Mouse (Mus musculus): Measurements from ENCODE around the gene C1rl. TPM values are rescaled to one million over a fixed set of nuclear protein-coding genes. Genes with fewer than 3 reads are reported as not detected.

C1rl gene
- polyA plus RNA-seq, 1 experiment from 2014 or later, result 0.29 TPM

DNA sequence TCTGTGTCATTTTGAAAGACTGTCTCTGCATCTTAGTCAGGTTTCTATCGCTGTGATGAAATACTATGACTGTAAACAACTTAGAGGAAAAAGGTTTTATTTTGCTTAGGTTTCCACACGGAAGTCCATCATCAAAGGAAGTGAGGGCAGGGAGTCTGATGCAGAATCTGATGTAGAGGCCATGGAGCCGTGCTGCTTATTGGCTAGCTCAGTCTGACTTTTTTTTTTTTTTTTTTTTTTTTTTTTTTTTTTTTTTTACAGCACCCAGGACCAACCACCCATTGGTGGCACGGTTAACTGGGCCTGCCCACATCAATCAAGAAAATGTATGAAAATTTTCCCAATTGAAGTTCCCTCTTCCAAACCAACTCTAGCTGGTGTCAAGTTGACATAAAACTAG, 4.0 kb upstream of the C1rl start:
- no peak overlapping the region for H3K27ac ChIP-seq (ENCODE audit: low read depth, low read length)
- no peak overlapping the region for H3K4me2 ChIP-seq (ENCODE audit: low read depth, low read length)
- no peaks in the 10 kb centered on the region for H3K4me1 ChIP-seq (ENCODE audit: control insufficient read depth, insufficient read depth, low read length)
- no peak overlapping the region for H3K9ac ChIP-seq (replicated peaks; ENCODE audit: low read depth, low read length)
- WGBS, result 81% methylated on average over 4 of the region's 4 CpGs
- H3K36me3 ChIP-seq (ENCODE audit: control insufficient read depth, insufficient read depth, low read length), result no peaks in the 10 kb centered on the region
- H3K4me3 ChIP-seq (ENCODE audit: low read depth, low read length), result no peak overlapping the region
- no peaks in the 10 kb centered on the region for H3K9me3 ChIP-seq (ENCODE audit: control insufficient read depth, low read length)
- H3K27me3 ChIP-seq (ENCODE audit: control insufficient read depth, insufficient read depth, low read length), result no peaks in the 10 kb centered on the region
- no peak for ATAC-seq (ENCODE audit: low read depth)

GRCm38 (mm10) chr6:124491427-124491826, 1.5 kb upstream of the C1rl start:
- no peaks in the 10 kb centered on the region for H3K9me3 ChIP-seq (ENCODE audit: control insufficient read depth, low read length)
- H3K4me1 ChIP-seq (ENCODE audit: control insufficient read depth, insufficient read depth, low read length), result no peaks in the 10 kb centered on the region
- no peak for ATAC-seq (ENCODE audit: low read depth)
- H3K9ac ChIP-seq (replicated peaks; ENCODE audit: low read depth, low read length), result no peak overlapping the region
- H3K36me3 ChIP-seq (ENCODE audit: control insufficient read depth, insufficient read depth, low read length), result no peaks in the 10 kb centered on the region
- no peaks in the 10 kb centered on the region for H3K27me3 ChIP-seq (ENCODE audit: control insufficient read depth, insufficient read depth, low read length)
- H3K4me3 ChIP-seq (ENCODE audit: low read depth, low read length), result no peak overlapping the region
- no peak overlapping the region for H3K4me2 ChIP-seq (ENCODE audit: low read depth, low read length)
- no peak overlapping the region for H3K27ac ChIP-seq (ENCODE audit: low read depth, low read length)
- WGBS, result 81% methylated on average over 6 of the region's 6 CpGs

- no peak overlapping the region for H3K27ac ChIP-seq (ENCODE audit: low read depth, low read length)
- no peak overlapping the region for H3K4me3 ChIP-seq (ENCODE audit: low read depth, low read length)
- H3K9me3 ChIP-seq (ENCODE audit: control insufficient read depth, low read length), result no peaks in the 10 kb centered on the region
- WGBS, result 78% methylated on average over 5 of the region's 5 CpGs
- no peaks in the 10 kb centered on the region for H3K27me3 ChIP-seq (ENCODE audit: control insufficient read depth, insufficient read depth, low read length)
- no peak overlapping the region for H3K9ac ChIP-seq (replicated peaks; ENCODE audit: low read depth, low read length)
- H3K4me2 ChIP-seq (ENCODE audit: low read depth, low read length), result no peak overlapping the region
- no peak for ATAC-seq (ENCODE audit: low read depth)
- no peaks in the 10 kb centered on the region for H3K4me1 ChIP-seq (ENCODE audit: control insufficient read depth, insufficient read depth, low read length)
- H3K36me3 ChIP-seq (ENCODE audit: control insufficient read depth, insufficient read depth, low read length), result no peaks in the 10 kb centered on the region
Measured at GRCm38 (mm10) chr6:124493886-124494285, 973 bp downstream of the C1rl start.

- ATAC-seq (ENCODE audit: low read depth), result no peak
- 96% methylated on average over 5 of the region's 5 CpGs for WGBS
- Histone ChIP-seq H3K27me3 (ENCODE audit: control insufficient read depth, insufficient read depth, low read length) (no peaks in the 10 kb centered on the region), H3K4me1 (ENCODE audit: control insufficient read depth, insufficient read depth, low read length) (no peaks in the 10 kb centered on the region), H3K4me2 (ENCODE audit: low read depth, low read length) (no peak overlapping the region), H3K9ac (replicated peaks; ENCODE audit: low read depth, low read length) (no peak overlapping the region), H3K27ac (ENCODE audit: low read depth, low read length) (no peak overlapping the region), H3K9me3 (ENCODE audit: control insufficient read depth, low read length) (no peaks in the 10 kb centered on the region), H3K36me3 (ENCODE audit: control insufficient read depth, insufficient read depth, low read length) (no peaks in the 10 kb centered on the region), H3K4me3 (ENCODE audit: low read depth, low read length) (no peak overlapping the region)
Measured at GRCm38 (mm10) chr6:124496054-124496453, 3.1 kb downstream of the C1rl start.

DNA sequence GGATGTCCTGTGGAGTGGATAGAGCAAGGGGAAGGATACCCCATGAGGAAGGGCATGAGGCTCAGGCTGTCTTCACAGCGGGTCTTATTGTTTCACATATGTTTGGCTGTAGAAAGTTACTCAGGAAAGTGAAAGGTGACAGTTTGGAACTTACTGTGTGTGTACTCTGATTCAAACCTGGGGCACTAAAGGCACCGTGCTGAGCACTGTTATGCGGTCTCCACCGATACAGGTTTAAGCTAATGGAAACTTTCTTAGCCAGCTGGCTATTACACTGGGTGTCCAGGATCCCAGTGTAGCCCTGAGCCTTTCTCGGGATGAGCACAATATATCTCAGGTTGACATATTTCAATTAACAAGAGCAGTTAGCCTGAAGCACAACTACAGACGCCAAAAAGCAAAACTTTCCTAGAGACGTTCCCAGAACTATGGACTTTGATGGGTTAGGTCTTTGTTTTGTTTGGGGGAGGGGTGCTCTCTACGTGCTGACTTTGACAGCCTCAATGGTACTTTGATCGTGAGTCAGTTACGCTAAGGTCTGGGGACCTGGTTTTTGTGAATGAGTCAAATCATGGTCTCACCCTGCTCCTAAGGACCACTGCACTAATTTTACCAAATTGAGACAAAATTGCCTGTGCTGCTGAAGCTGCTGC, 7.1 kb downstream of the C1rl start:
- WGBS, result 50% methylated on average over 10 of the region's 10 CpGs
- Histone ChIP-seq H3K9me3 (ENCODE audit: control insufficient read depth, low read length) (no peaks in the 10 kb centered on the region), H3K27ac (ENCODE audit: low read depth, low read length) (no peak overlapping the region), H3K4me2 (ENCODE audit: low read depth, low read length) (no peak overlapping the region), H3K9ac (replicated peaks; ENCODE audit: low read depth, low read length) (no peak overlapping the region), H3K36me3 (ENCODE audit: control insufficient read depth, insufficient read depth, low read length) (no peaks in the 10 kb centered on the region), H3K4me3 (ENCODE audit: low read depth, low read length) (no peak overlapping the region), H3K4me1 (ENCODE audit: control insufficient read depth, insufficient read depth, low read length) (no peaks in the 10 kb centered on the region), H3K27me3 (ENCODE audit: control insufficient read depth, insufficient read depth, low read length) (no peaks in the 10 kb centered on the region)
- ATAC-seq (ENCODE audit: low read depth), result no peak

GRCm38 (mm10) chr6:124501473-124501872, 8.6 kb downstream of the C1rl start:
- no peaks in the 10 kb centered on the region for H3K4me1 ChIP-seq (ENCODE audit: control insufficient read depth, insufficient read depth, low read length)
- H3K27ac ChIP-seq (ENCODE audit: low read depth, low read length), result no peak overlapping the region
- no peaks in the 10 kb centered on the region for H3K36me3 ChIP-seq (ENCODE audit: control insufficient read depth, insufficient read depth, low read length)
- no peak overlapping the region for H3K4me2 ChIP-seq (ENCODE audit: low read depth, low read length)
- WGBS, result 77% methylated on average over 4 of the region's 4 CpGs
- H3K9ac ChIP-seq (replicated peaks; ENCODE audit: low read depth, low read length), result no peak overlapping the region
- ATAC-seq (ENCODE audit: low read depth), result no peak
- H3K27me3 ChIP-seq (ENCODE audit: control insufficient read depth, insufficient read depth, low read length), result no peaks in the 10 kb centered on the region
- no peaks in the 10 kb centered on the region for H3K9me3 ChIP-seq (ENCODE audit: control insufficient read depth, low read length)
- no peak overlapping the region for H3K4me3 ChIP-seq (ENCODE audit: low read depth, low read length)

DNA sequence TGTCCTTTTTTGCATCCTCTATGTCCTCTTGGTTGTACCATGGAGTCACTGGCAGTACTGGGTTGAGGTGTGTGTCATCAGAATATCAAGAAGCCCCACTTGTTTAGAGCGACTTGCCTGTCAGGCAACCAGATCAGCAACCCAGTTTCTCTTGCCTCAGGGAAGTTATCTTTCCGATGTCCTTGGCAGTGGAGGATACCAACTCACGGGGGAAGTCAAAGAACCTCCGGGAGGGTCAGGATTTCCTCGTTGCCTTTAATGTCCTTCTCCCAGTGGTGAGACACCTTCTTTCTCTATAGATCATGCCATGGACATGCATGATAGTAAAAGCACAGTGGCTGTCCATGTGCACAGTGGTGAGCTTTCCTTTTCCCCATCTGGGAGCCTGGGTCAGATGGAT, 9.1 kb downstream of the C1rl start:
- Histone ChIP-seq H3K4me3 (ENCODE audit: low read depth, low read length) (no peak overlapping the region), H3K27ac (ENCODE audit: low read depth, low read length) (no peak overlapping the region), H3K9ac (replicated peaks; ENCODE audit: low read depth, low read length) (no peak overlapping the region), H3K4me1 (ENCODE audit: control insufficient read depth, insufficient read depth, low read length) (no peaks in the 10 kb centered on the region), H3K36me3 (ENCODE audit: control insufficient read depth, insufficient read depth, low read length) (no peaks in the 10 kb centered on the region), H3K9me3 (ENCODE audit: control insufficient read depth, low read length) (no peaks in the 10 kb centered on the region), H3K4me2 (ENCODE audit: low read depth, low read length) (no peak overlapping the region), H3K27me3 (ENCODE audit: control insufficient read depth, insufficient read depth, low read length) (no peaks in the 10 kb centered on the region)
- no peak for ATAC-seq (ENCODE audit: low read depth)
- WGBS, result 86% methylated on average over 5 of the region's 5 CpGs

GRCm38 (mm10) chr6:124505028-124505427, 12.1 kb downstream of the C1rl start:
- H3K4me1 ChIP-seq (ENCODE audit: control insufficient read depth, insufficient read depth, low read length), result no peaks in the 10 kb centered on the region
- H3K9ac ChIP-seq (replicated peaks; ENCODE audit: low read depth, low read length), result no peak overlapping the region
- H3K4me2 ChIP-seq (ENCODE audit: low read depth, low read length), result no peak overlapping the region
- no peaks in the 10 kb centered on the region for H3K9me3 ChIP-seq (ENCODE audit: control insufficient read depth, low read length)
- WGBS, result 85% methylated on average over 4 of the region's 4 CpGs
- no peak overlapping the region for H3K4me3 ChIP-seq (ENCODE audit: low read depth, low read length)
- no peak overlapping the region for H3K27ac ChIP-seq (ENCODE audit: low read depth, low read length)
- ATAC-seq (ENCODE audit: low read depth), result no peak
- no peaks in the 10 kb centered on the region for H3K36me3 ChIP-seq (ENCODE audit: control insufficient read depth, insufficient read depth, low read length)
- no peaks in the 10 kb centered on the region for H3K27me3 ChIP-seq (ENCODE audit: control insufficient read depth, insufficient read depth, low read length)

DNA sequence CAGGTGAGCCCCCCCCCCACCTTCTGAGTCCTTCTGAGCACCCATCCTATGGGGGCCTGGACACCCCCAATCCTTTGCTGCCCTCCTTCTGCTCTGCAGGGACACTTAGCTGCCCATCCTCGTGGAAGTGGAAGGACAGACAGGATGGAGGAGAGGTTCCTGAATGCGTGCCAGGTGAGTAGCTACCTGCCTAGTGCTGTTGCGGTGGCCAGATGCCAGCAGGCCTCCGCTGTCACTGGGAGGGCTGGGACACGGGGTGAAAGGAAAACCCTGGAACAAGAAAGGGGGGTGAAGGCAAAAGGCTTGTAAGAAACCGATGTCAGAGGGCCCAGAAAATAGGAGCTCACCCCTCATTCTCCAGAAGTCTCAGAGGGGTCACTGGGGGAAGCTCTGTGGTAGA, 14.1 kb downstream of the C1rl start:
- no peak for ATAC-seq (ENCODE audit: low read depth)
- no peak overlapping the region for H3K4me2 ChIP-seq (ENCODE audit: low read depth, low read length)
- H3K27me3 ChIP-seq (ENCODE audit: control insufficient read depth, insufficient read depth, low read length), result no peaks in the 10 kb centered on the region
- no peaks in the 10 kb centered on the region for H3K9me3 ChIP-seq (ENCODE audit: control insufficient read depth, low read length)
- H3K9ac ChIP-seq (replicated peaks; ENCODE audit: low read depth, low read length), result no peak overlapping the region
- H3K4me3 ChIP-seq (ENCODE audit: low read depth, low read length), result no peak overlapping the region
- no peaks in the 10 kb centered on the region for H3K36me3 ChIP-seq (ENCODE audit: control insufficient read depth, insufficient read depth, low read length)
- WGBS, result 86% methylated on average over 6 of the region's 6 CpGs
- no peaks in the 10 kb centered on the region for H3K4me1 ChIP-seq (ENCODE audit: control insufficient read depth, insufficient read depth, low read length)
- no peak overlapping the region for H3K27ac ChIP-seq (ENCODE audit: low read depth, low read length)
